Mouse (Mus musculus) embryo, embryonic 10.5 days (tissue): ENCODE data around the gene Gm49601.
A peak's percentile ranks its signal among the peaks of the same experiment; 100 is the strongest.

Experiments used
- DNase-seq: peaks from one replicate; pipeline ENCODE4 v3.0.0-alpha.2; 2015; ENCODE audit warnings: low spot score

Gm49601 gene

GRCm38 (mm10) chr16:18626376-18626878 lies at the start of gene Gm49601:
TSS of gene Gm49601 (minus strand) at chr16:18626427.
- DNase-seq, result peak; percentile 87

GRCm38 (mm10) chr16:18673005-18673404 lies 46.8 kb upstream of the Gm49601 start:
- DNase-seq, result no peak

GRCm38 (mm10) chr16:18672027-18672426 lies 45.8 kb upstream of the Gm49601 start:
- DNase-seq, result no peak

DNA sequence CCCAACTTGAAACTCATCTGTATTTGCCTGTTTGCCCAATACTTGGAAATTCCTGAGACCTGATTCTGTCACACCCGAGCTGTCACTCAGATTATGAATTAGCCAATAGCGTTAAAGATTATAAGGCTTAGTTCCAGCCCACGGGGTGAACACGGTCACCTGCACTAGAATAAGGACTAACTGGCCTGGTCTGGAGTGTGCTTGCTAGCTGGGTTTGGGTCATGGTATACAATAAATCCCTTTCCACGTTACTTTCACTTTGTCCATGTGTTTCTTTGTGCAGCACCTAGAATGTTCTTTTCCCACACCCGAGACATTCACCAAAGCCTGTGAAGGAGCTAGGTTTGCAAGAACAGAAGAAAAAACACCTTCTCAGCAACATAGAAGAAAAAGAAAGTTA lies 43.7 kb upstream of the Gm49601 start:
- no peak for DNase-seq

DNA sequence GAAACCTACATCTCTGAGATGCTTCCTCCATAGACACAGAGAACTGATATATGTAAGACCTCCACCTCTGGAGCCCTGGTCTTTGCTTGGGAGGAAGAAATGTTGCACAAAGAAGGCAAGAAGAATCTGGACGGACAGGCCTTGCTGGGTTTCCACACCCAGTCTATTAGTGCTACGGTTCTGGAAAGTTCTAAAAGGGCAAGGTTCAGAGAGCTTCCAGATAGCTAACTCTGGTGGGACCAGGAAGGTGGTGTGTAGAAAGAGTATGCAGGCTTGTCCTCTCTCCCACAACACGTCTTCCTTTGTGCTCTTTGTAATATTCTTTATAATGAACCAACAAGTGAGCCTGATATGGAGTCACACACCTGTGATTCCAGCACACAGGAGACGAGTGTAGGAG lies 32.4 kb upstream of the Gm49601 start:
- DNase-seq, result no peak

DNA sequence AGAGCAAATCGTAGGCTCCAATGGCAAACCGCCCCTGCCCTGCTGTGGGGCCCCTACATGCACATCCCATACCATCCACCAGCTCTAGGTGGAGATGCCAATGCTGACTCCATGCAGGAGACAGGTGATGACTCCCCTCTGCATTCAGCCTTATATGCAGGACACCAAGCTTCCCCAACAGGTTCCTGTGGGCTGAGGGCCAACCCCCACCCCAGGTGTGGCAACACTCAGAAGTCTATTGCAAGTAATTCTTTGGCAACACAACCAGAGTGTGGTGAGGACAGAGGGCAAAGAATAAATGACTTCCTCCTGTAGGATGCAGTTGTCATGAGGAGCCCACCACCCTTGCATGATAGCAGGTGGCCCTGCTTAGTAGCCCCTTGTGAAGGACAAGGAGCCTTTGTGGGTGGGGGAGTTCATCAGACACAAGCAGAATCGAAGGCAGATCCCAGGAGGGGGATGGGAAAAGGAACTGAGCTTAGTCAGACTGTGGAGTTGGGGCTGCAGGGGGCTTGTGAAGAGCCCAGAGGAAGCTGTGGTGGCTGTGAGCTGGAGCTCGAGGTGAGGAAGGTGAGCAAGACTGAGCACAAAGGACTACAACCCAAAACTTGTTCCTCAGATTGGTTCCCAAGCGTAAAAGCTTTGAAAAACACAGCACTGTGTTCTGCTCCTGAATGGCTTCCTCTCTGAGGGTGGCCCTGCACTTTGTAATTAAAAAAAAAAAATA lies 29.3 kb upstream of the Gm49601 start:
- DNase-seq, result no peak

DNA sequence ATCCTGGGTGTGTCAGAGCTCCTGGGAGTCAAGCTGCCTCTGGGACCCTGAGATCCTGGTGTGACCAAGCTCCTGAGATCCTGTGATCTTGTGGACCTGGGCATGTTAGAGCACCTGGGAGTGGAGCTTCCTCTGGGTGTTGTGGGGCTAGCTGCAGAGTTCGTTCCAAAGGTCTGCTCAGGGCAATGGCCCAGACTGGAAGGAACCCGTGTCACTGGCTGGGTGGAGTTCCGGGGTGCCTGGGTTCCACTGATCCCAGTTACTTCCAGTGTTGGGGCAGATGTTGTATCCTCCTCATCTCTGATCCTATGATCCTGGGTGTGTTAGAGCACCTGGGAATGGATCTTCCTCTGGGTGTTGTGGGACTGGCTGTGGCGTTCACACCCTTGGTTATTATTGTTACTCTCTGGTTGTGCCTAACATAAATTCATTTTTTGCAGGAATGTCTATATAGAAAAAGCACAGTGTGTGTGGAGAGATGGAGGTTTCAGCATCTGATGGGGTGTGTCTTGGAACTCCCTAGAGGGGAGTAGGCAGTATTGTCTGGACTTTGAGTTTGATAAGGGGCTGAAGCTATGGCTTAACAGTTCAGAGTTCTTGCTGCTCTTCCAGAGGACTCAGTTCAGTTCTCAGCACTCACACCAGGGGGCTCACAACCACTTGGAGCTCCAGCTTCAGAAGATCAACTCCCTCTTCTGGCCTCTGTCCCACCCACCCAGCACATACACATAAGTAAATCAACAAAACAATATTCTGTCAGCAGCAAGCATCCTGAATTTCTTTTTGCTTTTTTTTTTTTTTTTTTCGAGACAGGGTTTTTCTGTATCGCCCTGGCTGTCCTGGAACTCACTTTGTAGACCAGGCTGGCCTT lies 27.3 kb upstream of the Gm49601 start:
- DNase-seq, result no peak

GRCm38 (mm10) chr16:18649126-18649525 lies 22.9 kb upstream of the Gm49601 start:
- no peak for DNase-seq

GRCm38 (mm10) chr16:18645329-18645728 lies 19.1 kb upstream of the Gm49601 start:
- no peak for DNase-seq

DNA sequence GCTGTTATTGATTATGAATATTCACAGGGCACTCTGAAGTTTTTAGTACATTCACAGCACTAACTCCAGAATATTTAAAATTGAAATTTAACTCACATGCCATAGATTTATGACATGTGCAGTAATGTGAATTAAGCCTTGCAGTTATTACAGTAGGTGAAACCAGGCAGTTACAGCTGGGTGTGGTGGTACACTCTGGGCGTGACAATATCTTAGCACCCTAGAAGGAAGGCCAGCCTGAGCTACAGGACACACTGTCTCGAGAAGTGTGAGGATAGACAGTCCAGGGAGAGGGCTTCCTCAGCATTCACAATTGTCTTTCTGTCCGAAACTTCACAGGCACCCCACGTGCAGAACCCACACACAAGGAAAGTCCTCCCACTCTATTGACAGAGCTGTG lies 18.3 kb upstream of the Gm49601 start:
- DNase-seq, result no peak

- DNase-seq, result no peak
Observed at GRCm38 (mm10) chr16:18643406-18643998, 17.3 kb upstream of the Gm49601 start.

DNA sequence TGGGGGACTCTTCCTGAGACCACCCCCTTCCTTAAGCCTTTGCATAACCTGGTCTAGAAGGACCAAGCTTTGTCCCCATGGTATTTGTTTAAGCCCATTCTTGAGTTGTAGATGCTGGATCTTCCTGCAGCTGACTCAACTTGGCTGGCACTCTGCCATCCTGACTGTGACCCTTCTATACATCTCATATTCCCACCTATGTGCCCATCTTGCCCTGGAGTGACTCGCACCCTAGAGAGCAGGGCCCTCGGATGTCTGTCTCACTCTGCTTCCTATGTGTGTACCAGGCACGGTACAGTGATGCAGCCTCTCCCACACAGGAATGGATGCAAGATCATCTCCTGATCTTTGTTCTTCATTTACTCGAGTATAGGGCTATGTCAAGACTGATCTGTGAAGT lies 16.7 kb upstream of the Gm49601 start:
- no peak for DNase-seq

DNA sequence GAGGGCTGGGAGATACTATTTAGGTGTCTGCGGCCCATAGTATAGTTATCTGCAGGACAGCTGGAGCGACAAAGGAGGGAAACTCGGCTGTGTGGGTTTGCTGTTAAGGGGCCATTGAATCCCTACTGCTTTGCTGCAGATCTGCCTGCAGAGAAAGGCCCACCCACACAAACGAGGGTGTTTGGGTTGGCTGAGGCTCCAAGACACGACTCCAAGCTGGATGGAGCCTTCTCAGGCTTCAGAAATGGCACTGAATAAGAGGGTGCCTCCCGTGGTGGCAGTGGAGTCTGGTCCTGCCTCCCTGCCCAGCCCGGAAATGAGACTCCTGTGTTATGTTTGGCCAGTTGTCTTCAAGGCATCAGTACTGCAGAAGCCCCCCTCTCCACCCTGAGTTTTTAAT lies 16.1 kb upstream of the Gm49601 start:
- DNase-seq, result no peak

DNA sequence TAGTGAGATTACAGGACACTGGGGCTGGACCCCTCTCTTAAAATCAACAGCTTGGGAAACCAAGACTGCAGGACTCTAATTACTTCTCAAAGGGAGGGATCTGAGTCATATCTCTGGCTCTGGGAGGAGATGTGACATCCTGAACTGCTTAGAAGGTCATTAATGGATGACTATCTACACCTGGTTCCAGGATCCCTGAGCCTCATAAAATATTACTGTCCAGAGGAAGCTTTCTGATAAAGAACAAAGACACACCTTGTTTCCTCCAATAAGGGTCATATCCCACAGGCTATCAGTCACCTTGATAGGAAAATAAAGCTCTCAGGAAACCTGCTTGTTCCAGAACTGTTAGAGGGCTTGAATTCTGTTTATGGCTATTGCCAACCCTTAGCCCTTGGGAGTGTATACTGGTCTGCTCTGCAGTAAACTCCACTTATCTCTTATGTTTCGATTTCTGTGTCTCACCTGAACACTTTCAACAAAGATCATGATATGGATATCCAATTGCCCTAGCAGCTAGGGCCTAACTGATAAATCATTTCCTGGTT lies 13.2 kb upstream of the Gm49601 start:
- no peak for DNase-seq

- no peak for DNase-seq
Observed at GRCm38 (mm10) chr16:18638396-18638795, 12.2 kb upstream of the Gm49601 start.

GRCm38 (mm10) chr16:18636804-18637203 lies 10.6 kb upstream of the Gm49601 start:
- DNase-seq, result no peak

DNA sequence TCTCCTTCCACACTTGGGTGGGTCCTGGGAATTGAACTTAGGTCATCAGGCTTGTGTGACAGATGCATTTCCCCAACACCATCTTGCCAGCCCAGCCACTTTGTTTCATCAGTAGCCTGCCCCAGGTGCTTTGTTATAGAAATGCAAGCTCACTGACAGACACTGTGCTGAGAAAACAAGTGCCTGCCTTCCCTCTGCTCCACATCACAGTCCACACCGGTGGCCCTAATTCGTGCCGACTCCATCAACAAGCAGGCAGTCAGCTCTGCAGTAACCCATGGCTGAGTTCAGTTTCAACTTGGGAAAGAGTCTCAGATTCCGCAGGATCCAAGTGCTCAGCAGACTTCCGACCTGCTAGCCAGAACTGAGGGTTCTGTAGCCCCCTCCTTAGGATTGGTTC lies 10.2 kb upstream of the Gm49601 start:
- no peak for DNase-seq

DNA sequence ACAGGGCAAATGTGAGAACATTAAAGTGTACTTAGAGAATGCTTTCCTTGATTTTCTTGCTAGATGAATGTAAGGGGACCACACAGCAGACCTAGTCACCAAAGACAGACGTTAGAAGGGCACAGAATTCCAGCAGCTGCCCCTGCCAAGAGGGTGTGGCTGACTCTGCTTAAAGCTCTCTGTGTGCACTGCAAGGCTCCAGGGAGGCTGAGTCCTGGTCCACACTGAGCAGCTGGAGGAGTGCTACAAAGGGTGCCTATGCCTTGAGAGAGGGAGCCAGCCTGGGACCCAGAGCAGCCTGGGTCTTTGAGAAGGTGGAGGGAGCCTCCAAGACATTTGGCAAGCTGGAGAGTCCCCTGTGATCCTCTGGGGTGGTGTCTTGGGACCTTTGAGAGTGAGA lies 7.1 kb upstream of the Gm49601 start:
- no peak for DNase-seq

- DNase-seq, result no peak
Observed at GRCm38 (mm10) chr16:18632816-18633215, 6.6 kb upstream of the Gm49601 start.

DNA sequence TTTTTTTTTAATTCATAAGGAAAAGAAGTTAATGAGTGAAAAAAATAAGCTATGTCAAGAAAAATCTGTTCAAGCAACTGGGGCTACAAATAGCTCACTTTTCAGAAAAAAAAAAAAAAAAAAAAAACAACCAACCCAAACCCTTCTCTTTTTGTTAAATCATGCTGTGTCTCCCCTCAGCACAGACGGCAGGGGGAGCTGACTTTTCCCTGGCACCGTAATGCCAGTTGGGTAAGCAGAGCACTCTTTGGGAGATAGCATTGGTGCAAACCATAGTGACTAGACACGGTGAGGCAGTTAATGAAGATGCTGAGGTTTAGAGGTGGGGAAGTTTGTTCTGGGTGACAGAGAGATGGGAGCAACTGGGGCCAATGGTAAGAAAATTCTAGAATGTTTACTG lies 5.8 kb upstream of the Gm49601 start:
- no peak for DNase-seq

DNA sequence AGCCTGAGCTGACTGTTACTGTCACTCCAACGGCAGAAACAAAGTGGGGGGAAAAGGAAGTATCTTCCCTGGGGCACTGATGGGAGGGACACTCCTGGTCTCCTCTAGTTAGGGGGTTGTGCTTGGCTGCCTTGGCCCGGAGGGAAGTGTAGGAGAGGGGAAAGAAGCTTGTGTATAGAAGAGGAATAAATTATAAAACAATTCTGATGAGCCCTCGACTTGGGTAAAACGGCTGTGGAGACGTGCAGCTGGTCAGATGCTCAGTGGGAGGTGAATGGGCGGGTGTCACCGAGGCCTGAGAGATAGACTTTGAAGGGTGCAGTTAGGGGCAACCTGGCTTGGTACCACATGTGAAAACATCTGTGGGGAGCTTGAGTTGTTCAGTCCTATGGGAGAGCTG lies 4.9 kb upstream of the Gm49601 start:
- no peak for DNase-seq

DNA sequence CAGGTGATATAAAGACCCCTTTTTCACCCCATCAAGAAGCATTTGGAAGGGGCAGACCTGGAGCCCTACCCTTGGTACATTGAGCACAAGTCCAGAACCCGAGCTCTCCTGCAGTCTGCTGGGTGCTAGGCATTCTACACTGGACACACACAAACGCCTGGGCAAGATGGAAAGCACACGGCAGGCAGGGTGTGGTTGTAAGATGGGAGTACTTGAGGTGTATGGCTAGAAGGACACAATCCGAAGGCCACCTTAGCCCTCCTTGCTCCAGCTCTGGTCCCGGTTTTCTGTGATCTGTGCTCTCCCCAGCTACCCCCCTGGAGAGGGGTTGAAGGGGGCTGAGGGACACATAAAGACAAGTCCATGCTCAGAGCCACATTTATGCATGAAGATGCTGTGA lies 4.1 kb upstream of the Gm49601 start:
- no peak for DNase-seq
